Mouse (Mus musculus) layer of hippocampus, adult 9-11 months (tissue): ENCODE measurements around the gene Fis1.

Experiments used
- DNase-seq: peaks from one replicate; pipeline ENCODE4 v3.0.0; 2022

The Fis1 gene

DNA sequence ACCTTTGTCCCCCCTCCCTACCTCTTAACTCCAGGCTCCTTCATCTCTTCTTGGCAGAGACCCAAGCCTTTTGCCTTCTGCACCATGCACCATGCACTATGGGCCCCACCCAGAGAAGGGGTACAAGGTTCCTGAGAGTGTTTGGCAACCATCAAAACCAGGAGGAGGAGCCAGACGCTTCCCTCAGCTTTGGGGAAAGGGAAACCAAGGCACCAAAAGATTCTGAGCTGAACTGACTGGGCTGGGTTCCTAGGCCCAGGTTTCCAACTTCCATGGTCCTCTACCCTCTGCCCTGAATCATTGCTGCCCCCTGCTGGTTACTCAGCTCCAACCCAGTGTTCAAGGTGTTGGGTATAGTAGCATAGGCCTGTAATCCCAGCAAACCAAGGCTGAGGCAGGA, 17.6 kb downstream of the Fis1 start:
- no peak for DNase-seq

DNA sequence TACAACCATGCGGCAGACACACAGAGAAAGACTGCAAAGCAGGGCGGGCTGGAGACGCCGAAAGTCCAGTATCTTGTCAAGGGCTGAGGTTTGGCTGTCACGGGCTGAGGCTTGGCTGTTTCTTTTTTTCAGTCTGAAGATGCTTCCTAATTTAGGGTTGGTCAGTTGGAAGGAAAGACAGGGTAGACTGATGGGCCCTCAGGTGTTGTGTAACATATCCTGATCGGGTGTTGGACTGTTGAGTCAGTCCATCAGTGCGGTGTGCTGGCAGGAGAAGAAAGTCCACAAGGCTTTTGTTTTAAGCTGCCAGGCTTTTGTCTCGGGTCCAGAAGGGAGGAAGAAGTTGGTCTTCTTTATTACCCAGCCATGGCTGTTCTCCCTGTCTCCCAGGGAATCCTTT, 20.6 kb downstream of the Fis1 start:
- DNase-seq: no peak

DNA sequence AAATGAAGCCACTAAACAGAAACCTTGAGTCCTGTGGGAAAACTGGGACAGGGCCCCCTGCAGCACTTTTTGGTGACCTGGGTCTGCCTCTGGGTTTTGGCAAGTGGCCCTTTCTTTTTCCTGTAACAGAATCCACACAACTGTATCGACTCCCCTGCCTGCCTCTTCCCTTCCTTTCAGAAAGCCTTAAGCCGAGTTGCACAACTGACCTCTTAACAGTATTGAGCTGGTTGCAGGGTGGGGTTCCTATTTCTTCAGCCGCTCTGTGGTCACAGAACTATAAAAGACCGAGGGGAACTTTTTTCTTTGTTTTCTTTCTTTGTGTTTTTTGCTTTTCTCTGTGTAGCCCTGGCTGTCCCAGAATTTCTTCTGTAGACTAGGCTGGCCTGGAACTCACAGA, 24.7 kb downstream of the Fis1 start:
- no peak for DNase-seq

DNA sequence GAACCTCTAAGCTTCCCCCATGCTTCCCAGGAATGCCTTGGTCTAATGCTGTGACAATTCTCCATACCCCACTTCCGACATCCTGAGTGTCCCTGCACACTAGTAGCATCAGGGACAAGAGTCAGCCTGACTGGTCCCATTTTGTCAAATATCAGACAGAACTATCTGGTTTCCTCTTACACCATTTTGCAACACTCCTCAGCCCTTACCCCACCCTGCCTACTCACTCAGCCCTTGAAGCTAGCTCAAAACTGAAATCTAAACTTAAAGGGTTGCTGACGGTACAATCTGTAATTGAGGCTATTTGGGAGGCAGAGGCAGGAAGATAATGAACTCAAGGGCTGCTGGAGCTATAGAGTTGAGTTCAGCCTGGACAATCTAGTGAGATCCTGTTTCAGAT, 26.7 kb downstream of the Fis1 start:
- no peak for DNase-seq

DNA sequence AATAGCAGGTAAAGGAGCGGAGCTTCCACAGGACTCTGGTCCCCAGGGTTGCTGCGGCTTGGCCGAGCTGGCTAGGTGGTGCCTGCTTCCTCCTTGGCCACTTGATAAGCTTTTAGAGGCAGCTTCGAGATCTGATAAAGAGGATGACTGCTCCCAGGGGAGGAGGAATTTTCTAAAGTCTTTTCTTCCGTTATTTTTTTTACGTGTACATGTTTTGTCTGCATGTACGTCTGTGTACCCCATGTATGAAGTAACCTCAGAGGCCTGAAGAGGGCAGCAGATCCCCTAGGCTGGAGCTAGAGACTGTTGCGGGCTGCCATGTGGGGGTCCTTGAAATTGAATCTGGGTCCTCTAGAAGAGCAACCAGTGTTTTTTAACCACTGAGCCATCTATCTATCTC, 27.9 kb downstream of the Fis1 start:
- no peak for DNase-seq

DNA sequence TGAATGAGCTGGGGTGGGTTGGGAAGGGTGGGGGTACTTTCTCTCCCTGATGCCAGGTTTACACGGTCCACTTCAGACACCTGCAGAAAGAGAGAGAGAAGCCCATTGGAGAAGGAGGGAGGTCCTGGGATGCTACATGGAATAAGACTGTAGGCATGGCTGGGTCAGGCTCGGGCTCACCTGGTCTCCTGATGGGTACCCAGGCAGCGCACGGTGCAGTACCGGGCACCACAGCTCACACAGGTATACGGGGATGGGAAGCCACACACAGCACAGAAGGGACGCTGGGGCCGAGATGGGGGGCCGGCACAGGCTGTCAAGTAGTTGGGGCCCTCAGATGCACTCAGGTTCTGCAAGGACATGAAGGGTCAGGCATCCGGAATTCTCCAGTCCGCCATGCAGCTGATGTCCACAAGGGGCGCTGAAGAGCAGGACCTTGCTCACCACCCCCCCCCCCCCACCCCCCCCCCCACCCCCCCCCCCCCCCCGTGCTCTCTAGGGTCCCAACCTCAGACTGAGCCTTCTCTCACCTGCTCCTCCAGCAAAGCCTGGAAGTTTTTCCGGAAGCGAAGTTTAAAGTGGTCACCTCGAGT, 29.4 kb downstream of the Fis1 start:
- no peak for DNase-seq

DNA sequence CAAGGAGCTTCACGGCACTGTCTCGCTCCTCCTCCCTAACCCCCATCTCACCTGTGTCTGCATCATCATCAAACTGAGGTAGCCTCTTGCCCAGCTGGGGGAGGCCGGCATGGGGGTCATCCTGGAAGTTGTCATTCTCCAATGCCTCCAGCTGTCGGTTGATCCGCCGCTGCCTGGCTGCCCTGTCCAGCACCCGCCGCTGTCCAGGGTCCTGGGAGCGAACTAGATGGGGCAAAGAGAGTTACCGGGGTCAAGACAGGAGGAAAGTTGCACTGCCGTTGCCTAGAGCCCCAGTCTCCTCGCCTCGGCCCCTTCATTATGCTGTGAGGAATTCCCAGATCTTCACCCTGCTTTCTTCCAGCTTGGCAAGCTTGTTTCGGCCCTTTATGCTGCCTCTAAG, 31.8 kb downstream of the Fis1 start:
- DNase-seq: no peak

DNA sequence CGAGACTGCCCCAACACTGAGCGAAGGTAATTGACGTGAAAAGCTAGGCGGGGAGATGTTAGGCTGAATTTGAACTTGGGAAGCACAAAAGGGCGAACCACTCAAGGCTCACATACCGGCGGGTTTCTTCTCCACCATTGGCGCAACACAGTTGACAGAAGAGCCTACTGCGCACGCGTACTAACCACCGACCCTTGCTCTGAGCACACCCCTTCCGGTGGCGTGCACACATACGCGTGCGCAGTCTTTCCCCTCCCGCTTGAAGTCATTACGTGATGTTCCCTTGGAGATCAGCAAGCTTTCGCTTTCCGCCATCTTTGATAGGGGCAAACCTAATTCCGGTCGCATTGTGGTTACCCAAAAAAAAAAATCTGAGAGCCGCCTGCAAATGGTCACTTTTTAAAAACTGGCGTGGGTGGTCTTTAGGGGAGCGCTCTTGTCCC, 33.6 kb downstream of the Fis1 start, which contains the start of gene Plod3:
TSS of gene Plod3 (plus strand) at position 325 of the 443 bp plus-strand sequence.
- peak; percentile 99 for DNase-seq

DNA sequence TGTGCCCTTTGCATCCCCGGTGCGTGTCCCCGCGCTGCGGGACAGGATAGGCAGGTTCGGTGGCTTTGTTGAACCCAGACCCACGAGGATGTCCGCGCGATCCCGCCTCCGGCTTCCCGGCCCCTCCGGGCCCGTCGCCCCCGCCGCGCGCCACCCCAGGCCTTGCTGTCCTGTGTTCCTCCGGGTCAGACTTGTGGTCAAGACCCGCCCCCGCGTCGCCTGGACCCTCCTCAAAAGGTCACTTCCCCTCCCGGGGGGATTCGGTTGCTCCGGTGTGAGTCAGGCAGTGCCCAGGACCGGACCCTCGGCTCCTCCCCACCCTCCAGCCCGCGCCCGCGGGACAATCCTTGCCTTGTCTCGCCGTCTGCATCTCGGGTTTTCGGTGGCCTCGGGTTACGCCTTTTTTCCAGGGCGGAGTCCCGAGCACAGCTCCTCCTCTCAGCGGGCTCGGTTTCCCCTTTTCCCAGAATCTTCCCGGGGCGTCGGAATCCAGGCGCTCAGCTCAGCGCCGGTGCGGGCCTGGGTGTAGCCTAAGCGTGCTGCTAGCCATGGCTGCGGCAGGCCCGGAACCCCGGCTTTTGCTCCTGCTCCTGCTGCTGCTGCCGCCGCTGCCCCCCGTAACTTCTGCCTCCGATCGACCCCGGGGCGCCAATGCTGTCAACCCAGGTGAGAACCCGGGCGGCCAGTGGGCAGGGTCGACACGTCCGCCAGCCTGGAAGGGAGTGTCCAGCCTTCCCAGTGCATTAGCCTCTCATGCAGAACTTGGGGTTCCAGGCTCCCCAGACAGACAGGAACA, 34.3 kb downstream of the Fis1 start:
- peak; percentile 85 for DNase-seq

DNA sequence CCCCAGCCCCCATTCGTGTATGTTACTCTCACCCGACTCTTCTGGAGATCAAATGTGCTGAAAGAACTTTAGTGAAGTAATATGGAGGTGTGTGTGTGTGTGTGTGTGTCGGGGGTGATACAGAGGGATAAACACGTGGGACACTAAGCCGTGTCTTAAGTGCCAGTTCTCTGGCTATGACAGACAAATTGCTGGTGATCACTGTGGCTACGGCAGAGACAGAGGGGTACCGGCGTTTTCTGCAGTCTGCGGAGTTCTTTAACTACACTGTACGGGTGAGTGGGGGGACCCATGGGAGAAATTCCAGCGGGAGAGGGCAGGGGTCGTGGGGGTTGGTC, 34.8 kb downstream of the Fis1 start, which contains the start of gene Znhit1:
TSS of gene Znhit1 (minus strand) at position 88 of the 338 bp plus-strand sequence.
- DNase-seq: no peak

DNA sequence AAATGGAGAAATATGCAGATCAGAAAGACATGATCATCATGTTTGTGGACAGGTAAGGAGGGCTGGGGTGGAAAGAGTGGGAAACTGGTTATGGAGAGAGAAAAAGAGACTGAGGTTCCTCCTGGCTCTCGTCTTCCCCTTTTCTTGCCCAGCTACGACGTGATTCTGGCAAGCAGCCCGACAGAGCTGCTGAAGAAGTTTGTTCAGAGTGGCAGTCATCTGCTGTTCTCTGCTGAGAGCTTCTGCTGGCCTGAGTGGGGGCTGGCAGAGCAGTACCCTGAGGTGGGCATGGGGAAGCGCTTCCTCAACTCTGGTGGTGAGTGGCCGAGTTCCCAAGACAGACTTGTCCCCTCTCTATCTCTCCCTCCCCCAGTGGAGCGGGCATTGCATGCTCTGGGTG, 35.3 kb downstream of the Fis1 start:
- DNase-seq: peak; percentile 63

DNA sequence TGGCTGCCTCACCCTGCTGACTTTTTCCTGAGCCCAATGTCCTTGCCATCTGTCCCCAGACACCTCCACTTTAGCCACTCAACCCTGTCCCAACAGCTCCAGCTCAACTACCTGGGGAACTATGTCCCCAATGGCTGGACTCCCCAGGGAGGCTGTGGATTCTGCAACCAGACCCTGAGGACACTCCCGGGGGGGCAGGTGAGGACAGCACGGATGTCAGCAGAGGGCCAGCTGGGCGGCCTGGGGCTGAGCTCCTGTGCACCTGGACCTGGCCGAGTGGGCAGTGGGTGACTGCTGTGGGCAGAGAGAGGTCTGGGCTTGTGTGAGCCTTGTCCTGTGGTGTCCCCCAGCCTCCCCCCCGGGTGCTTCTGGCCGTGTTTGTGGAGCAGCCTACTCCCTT, 36.7 kb downstream of the Fis1 start:
- DNase-seq: no peak

DNA sequence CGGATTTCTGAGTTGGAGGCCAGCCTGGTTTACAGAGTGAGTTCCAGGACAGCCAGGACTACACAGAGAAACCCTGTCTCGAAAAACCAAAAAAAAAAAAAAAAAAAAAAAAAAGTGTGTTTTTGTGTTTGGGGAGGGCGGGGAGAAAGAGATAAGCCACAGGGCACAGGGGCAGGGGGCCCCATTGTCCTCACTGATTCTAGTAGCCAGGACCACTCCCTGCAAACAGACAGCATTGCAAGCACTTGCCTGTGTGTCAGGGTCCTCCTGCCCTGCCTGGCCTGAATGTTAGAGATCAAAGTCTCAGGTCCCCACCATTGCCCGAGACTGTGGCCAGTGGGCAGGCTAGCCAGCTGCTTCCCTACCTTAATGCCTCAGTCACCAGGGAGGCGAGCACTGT, 46.4 kb downstream of the Fis1 start:
- DNase-seq: no peak

DNA sequence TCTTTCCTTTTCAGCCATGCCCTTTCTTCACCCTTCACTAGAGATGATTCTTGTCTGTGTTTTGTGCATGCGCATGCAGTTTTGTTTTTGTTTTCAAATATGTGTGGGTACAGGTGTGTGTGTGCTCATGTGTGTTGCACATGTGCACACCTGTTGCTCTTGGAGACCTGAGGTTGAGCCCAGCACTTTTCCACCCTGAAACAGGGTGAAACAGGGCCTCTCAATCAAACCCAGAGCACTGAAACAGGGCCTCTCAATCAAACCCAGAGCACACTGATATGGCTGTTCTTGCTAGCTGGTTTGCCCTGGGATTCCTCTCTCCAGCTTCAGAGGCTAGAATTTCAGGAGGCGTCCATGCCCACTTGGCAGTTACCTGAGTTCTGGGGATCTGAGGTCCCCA, 47.5 kb downstream of the Fis1 start:
- no peak for DNase-seq

DNA sequence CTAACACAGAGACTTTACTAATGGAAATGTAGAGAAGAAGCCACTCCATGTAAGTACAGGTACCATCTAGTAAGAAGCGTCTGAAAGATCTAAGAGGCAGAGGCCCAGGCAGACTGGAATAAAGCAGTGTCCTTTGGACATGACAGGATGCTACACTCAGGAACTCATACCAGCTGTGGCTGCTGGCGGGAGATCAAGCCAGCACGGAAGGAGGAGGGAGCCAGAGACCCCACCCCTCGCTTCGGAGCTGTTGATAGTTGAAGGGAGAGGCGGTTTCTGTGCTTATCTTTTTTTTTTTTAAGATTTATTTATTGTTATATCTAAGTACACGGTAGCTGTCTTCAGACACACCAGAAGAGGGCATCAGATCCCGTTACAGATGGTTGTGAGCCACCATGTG, 54.2 kb downstream of the Fis1 start:
- no peak for DNase-seq

DNA sequence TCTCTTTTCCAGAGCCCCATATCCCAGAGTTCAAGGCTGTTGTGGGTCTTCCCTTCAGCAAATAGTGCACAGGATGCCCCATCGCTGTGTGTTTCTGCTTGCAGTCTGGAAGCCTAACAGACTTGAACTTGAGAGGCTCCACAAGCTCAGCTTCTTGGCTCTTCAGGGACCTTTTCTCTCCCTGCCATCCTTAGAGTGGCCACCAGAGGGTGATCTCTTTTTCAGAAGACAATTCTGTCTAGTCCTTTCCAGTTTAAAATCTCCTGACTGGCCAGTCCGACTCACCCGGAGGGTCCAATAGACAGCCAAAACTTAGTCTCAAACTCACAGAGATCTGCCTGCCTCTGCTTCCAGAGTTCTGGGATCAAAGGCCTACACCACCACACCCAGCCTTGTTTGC, 56.9 kb downstream of the Fis1 start:
- no peak for DNase-seq

DNA sequence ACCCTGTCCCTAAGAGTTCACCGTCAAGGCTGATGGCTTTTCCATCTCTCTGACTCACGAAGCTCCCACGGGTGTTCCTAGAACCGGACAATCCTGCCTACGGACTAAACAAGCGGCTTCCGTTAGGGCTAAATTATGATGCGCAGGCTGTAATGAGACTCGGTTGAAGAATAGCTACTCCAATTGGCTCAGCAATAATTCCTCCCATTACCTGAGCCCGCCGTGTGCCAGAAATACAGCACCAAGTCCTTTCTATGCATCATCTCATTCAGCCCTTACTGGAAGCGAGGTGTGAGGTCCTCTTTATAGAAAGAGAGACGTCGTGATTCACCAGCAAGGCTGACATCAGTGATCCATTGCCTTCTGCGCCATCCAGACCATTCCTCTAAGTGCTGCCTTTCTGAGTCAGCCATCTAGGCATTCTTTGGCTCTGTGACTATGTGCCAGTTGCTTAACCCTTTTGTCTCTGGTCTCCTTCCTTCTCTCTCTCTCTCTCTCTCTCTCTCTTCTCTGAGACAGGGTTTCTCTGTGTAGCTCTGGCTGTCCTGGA, 59.4 kb downstream of the Fis1 start:
- DNase-seq: no peak
